Mouse (Mus musculus) MEL (cell line): ENCODE data around the gene Arpp19. TPM values are rescaled to one million over a fixed set of nuclear protein-coding genes. Genes with fewer than 3 reads are reported as not detected.

Experiments
- DNase-seq: peaks from one replicate; pipeline ENCODE4 v3.0.0; 2011; ENCODE audit warnings: low read depth, low spot score
- H3K27ac ChIP-seq: 2 replicates; pipeline ENCODE4 v1.5.1; 2012; ENCODE audit warnings: low read depth, mild to moderate bottlenecking, control low read depth, low read length, moderate library complexity; ENCODE audit not compliant: control insufficient read depth
- H3K27me3 ChIP-seq, 2 experiments: fragments of 150-350 bp in 1 of 2; sonication (generic) in 1 of 2; 2 replicates each; pipeline ENCODE4 v1.6.1; 2012; ENCODE audit warnings: low read length in 2 of 2, mild to moderate bottlenecking in 2 of 2, improper control_type of control experiment in 1 of 2, moderate library complexity in 1 of 2; ENCODE audit not compliant: insufficient read depth in 2 of 2, control insufficient read depth in 1 of 2
- H3K36me3 ChIP-seq, 2 experiments: 2 replicates each; pipeline ENCODE4 v1.6.1; 2012 to 2014; ENCODE audit warnings: low read length in 2 of 2, improper control_type of control experiment in 1 of 2, inconsistent platforms in 1 of 2, mild to moderate bottlenecking in 1 of 2; ENCODE audit not compliant: insufficient read depth in 2 of 2, control insufficient read depth in 1 of 2
- H3K4me1 ChIP-seq, 2 experiments: fragments of 150-350 bp in 1 of 2; sonication (generic) in 1 of 2; 2 replicates each; pipeline ENCODE4 v1.6.1; 2012; ENCODE audit warnings: low read length in 2 of 2, improper control_type of control experiment in 1 of 2, mild to moderate bottlenecking in 1 of 2; ENCODE audit not compliant: insufficient read depth in 2 of 2, control insufficient read depth in 1 of 2
- H3K4me3 ChIP-seq, 2 experiments: fragments of 150-350 bp in 1 of 2; sonication (generic) in 1 of 2; 2 replicates each; pipeline ENCODE4 v1.5.1; 2012; ENCODE audit warnings: low read depth in 2 of 2, low read length in 2 of 2, mild to moderate bottlenecking in 2 of 2, moderate library complexity in 2 of 2, control low read depth in 1 of 2, improper control_type of control experiment in 1 of 2; ENCODE audit not compliant: control insufficient read depth in 1 of 2, insufficient read depth in 1 of 2
- H3K79me2 ChIP-seq: 2 replicates; pipeline ENCODE4 v1.6.1; 2012; ENCODE audit warnings: mild to moderate bottlenecking, low read length, moderate library complexity; ENCODE audit not compliant: control insufficient read depth, poor library complexity, insufficient read depth
- H3K9ac ChIP-seq: 2 replicates; pipeline ENCODE4 v1.6.1; 2012; ENCODE audit warnings: low read depth, mild to moderate bottlenecking, control low read depth, low read length, moderate library complexity; ENCODE audit not compliant: control insufficient read depth, poor library complexity, severe bottlenecking
- H3K9me3 ChIP-seq: fragments of 150-350 bp; sonication (generic); replicated peaks from 2 replicates; pipeline ENCODE4 v1.6.1; 2012; ENCODE audit warnings: mild to moderate bottlenecking, low read length, improper control_type of control experiment, moderate library complexity; ENCODE audit not compliant: insufficient read depth
- BHLHE40 ChIP-seq: IDR thresholded peaks from 2 replicates; pipeline ENCODE4 v1.6.1; 2012; ENCODE audit warnings: low read depth, mild to moderate bottlenecking, inconsistent platforms, low read length, improper control_type of control experiment, borderline replicate concordance
- CHD1 ChIP-seq: IDR thresholded peaks from 2 replicates; pipeline ENCODE4 v1.6.1; 2012; ENCODE audit warnings: low read depth, mild to moderate bottlenecking, inconsistent platforms, low read length, improper control_type of control experiment
- CHD2 ChIP-seq: IDR thresholded peaks from 2 replicates; pipeline ENCODE4 v1.6.1; 2011; ENCODE audit warnings: low read length, improper control_type of control experiment
- CTCF ChIP-seq, 3 experiments: IDR thresholded peaks in 2 of 3; conservative IDR thresholded peaks in 1 of 3; 2 replicates each; pipeline ENCODE4 v1.5.1; 2011 to 2012; ENCODE audit warnings: low read length in 3 of 3, low read depth in 2 of 3, mild to moderate bottlenecking in 2 of 3, improper control_type of control experiment in 1 of 3, inconsistent platforms in 1 of 3, mixed read lengths in 1 of 3, moderate library complexity in 1 of 3; ENCODE audit not compliant: control insufficient read depth in 1 of 3, insufficient read depth in 1 of 3, poor library complexity in 1 of 3, severe bottlenecking in 1 of 3
- ELF1 ChIP-seq: IDR thresholded peaks from 2 replicates; pipeline ENCODE4 v1.6.1; 2014; ENCODE audit warnings: low read depth, mild to moderate bottlenecking, inconsistent platforms, low read length, improper control_type of control experiment, moderate library complexity
- EP300 ChIP-seq, 2 experiments: IDR thresholded peaks; 2 replicates each; pipeline ENCODE4 v1.6.1; 2011; ENCODE audit warnings: improper control_type of control experiment in 2 of 2, low read length in 2 of 2, low read depth in 1 of 2, mild to moderate bottlenecking in 1 of 2
- ETS1 ChIP-seq: IDR thresholded peaks from 2 replicates; pipeline ENCODE4 v1.6.1; 2012; ENCODE audit warnings: low read depth, mild to moderate bottlenecking, inconsistent platforms, low read length, improper control_type of control experiment, moderate library complexity
- GABPA ChIP-seq: IDR thresholded peaks from 2 replicates; pipeline ENCODE4 v1.6.1; 2012; ENCODE audit warnings: low read depth, mild to moderate bottlenecking, inconsistent platforms, low read length, improper control_type of control experiment, moderate library complexity
- GATA1 ChIP-seq: IDR thresholded peaks from 2 replicates; pipeline ENCODE4 v1.6.1; 2011; ENCODE audit warnings: low read depth, low read length, improper control_type of control experiment
- HCFC1 ChIP-seq: IDR thresholded peaks from 2 replicates; pipeline ENCODE4 v1.6.1; 2012; ENCODE audit warnings: low read depth, mild to moderate bottlenecking, inconsistent platforms, low read length, improper control_type of control experiment, moderate library complexity
- JUND ChIP-seq: IDR thresholded peaks from 2 replicates; pipeline ENCODE4 v1.6.1; 2011; ENCODE audit warnings: low read depth, mild to moderate bottlenecking, improper control_type of control experiment, low read length
- KAT2A ChIP-seq: conservative IDR thresholded peaks from 2 replicates; pipeline ENCODE4 v1.6.1; 2012; ENCODE audit warnings: low read depth, low read length, improper control_type of control experiment, inconsistent platforms
- MAX ChIP-seq: IDR thresholded peaks from 2 replicates; pipeline ENCODE4 v1.6.1; 2011; ENCODE audit warnings: low read length, improper control_type of control experiment
- MAZ ChIP-seq: IDR thresholded peaks from 2 replicates; pipeline ENCODE4 v1.6.1; 2012; ENCODE audit warnings: low read depth, mild to moderate bottlenecking, inconsistent platforms, low read length, improper control_type of control experiment
- MEF2A ChIP-seq: IDR thresholded peaks from 2 replicates; pipeline ENCODE4 v1.6.1; 2014; ENCODE audit warnings: low read depth, mild to moderate bottlenecking, inconsistent platforms, low read length, improper control_type of control experiment; ENCODE audit not compliant: poor library complexity, insufficient replicate concordance, severe bottlenecking; ENCODE audit errors: extremely low read depth
- MYB ChIP-seq: IDR thresholded peaks from 2 replicates; pipeline ENCODE4 v1.6.1; 2011; ENCODE audit warnings: mild to moderate bottlenecking, low read depth, low read length, improper control_type of control experiment
- NRF1 ChIP-seq: IDR thresholded peaks from 2 replicates; pipeline ENCODE4 v1.6.1; 2014; ENCODE audit warnings: low read depth, mild to moderate bottlenecking, inconsistent platforms, low read length, improper control_type of control experiment, moderate library complexity; ENCODE audit not compliant: poor library complexity, insufficient read depth, severe bottlenecking
- POLR2A ChIP-seq, 2 experiments: IDR thresholded peaks; 2 replicates each; pipeline ENCODE4 v1.6.1; 2011 to 2012; ENCODE audit warnings: low read length in 2 of 2, mild to moderate bottlenecking in 2 of 2, control low read depth in 1 of 2, improper control_type of control experiment in 1 of 2, low read depth in 1 of 2, moderate library complexity in 1 of 2; ENCODE audit not compliant: control insufficient read depth in 1 of 2, insufficient read depth in 1 of 2, poor library complexity in 1 of 2
- POLR2AphosphoS5 ChIP-seq: IDR thresholded peaks from 2 replicates; pipeline ENCODE4 v1.6.1; 2012; ENCODE audit warnings: low read depth, borderline replicate concordance, mild to moderate bottlenecking, inconsistent platforms, low read length, moderate library complexity, mixed read lengths
- RAD21 ChIP-seq: IDR thresholded peaks from 2 replicates; pipeline ENCODE4 v1.6.1; 2011; ENCODE audit warnings: mild to moderate bottlenecking, low read depth, low read length, improper control_type of control experiment
- SIN3A ChIP-seq: IDR thresholded peaks from 2 replicates; pipeline ENCODE4 v1.6.1; 2012; ENCODE audit warnings: low read length, improper control_type of control experiment, inconsistent platforms
- TBP ChIP-seq: IDR thresholded peaks from 2 replicates; pipeline ENCODE4 v1.8.0; 2011; ENCODE audit warnings: low read depth, low read length, improper control_type of control experiment
- TCF12 ChIP-seq: IDR thresholded peaks from 2 replicates; pipeline ENCODE4 v1.6.1; 2014; ENCODE audit warnings: low read depth, mild to moderate bottlenecking, inconsistent platforms, low read length, improper control_type of control experiment, moderate library complexity
- UBTF ChIP-seq: IDR thresholded peaks from 2 replicates; pipeline ENCODE4 v1.6.1; 2012; ENCODE audit warnings: low read depth, mild to moderate bottlenecking, inconsistent platforms, low read length, improper control_type of control experiment, moderate library complexity, borderline replicate concordance; ENCODE audit not compliant: insufficient read depth
- USF1 ChIP-seq: IDR thresholded peaks from 2 replicates; pipeline ENCODE4 v1.6.1; 2014; ENCODE audit warnings: low read depth, mild to moderate bottlenecking, inconsistent platforms, low read length, improper control_type of control experiment, moderate library complexity
- ZC3H11A ChIP-seq: IDR thresholded peaks from 2 replicates; pipeline ENCODE4 v1.6.1; 2012; ENCODE audit warnings: low read depth, mild to moderate bottlenecking, inconsistent platforms, low read length, improper control_type of control experiment
- ZKSCAN1 ChIP-seq: IDR thresholded peaks from 2 replicates; pipeline ENCODE4 v1.6.1; 2012; ENCODE audit warnings: low read depth, mild to moderate bottlenecking, inconsistent platforms, low read length, improper control_type of control experiment, moderate library complexity
- polyA plus RNA-seq, 2 experiments: library from polyadenylated mRNA; stranded (reverse) in 1 of 2; unstranded in 1 of 2; fragments of >175 nt in 1 of 2; fragments of >200 nt in 1 of 2; gene quantifications; 2 replicates each; pipeline versions ENCODE4 v1.2.1 to v1.2.4; 2012; ENCODE audit warnings: low replicate concordance in 2 of 2, low read depth in 1 of 2; ENCODE audit not compliant: insufficient read length in 2 of 2, insufficient read depth in 1 of 2, missing spikeins in 1 of 2
- total RNA-seq: library from RNA; depleted of rRNA; stranded (reverse); fragments of 300-350 nt; gene quantifications from 2 replicates; pipeline ENCODE4 v1.2.3, GENCODE M21; 2012

The Arpp19 gene
- total and polyA plus RNA-seq, 3 experiments, result 230 to 237 TPM; not detected in 1

DNA sequence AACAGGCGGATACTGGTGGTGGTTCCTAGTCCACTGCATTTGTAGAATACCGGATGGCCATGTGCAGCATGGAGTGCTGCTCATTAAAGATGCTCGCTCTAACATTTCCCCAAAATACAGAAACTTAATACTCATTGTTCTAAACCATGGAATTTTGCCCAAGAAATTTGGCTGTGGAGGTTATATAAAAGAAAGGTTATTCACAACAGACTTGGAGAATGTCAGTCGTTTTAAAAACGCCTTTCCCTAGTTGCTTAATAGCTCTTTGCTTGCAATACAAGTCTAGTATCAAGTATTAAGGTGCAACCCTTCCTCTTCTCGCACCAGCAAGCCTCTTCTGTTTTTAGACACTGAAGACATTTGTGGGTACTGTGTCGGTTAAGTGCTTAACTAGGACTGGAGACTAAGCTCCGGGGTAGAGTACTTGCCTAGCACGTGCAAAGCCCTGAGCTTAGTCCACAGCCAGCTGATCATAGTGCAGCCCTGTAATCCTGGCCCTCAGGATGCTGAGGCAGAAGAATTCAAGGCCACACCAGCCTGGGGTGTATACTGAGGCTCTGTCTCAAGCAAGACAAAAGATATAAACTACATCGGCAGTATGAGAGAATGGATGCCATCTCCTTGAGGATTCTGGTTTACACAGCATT is 42.7 kb upstream of the Arpp19 start:
- DNase-seq, result no peak
- Histone ChIP-seq H3K27ac (no peak overlapping the region), H3K36me3 (no peaks in the 10 kb centered on the region; a peak in 2 of 4 replicates), H3K9me3 (no peaks in the 10 kb centered on the region), H3K9ac (no peak overlapping the region), H3K4me3 (no peak overlapping the region), H3K4me1 (no peaks in the 10 kb centered on the region), H3K27me3 (no peaks in the 10 kb centered on the region), H3K79me2 (no peaks in the 10 kb centered on the region)
- no peak for TF ChIP-seq RAD21
- no peak for TF ChIP-seq KAT2A
- TF ChIP-seq JUND, result no peak
- TF ChIP-seq BHLHE40, result no peak
- no peak for TF ChIP-seq CTCF (IDR thresholded peaks at IDR 0.05 in 2 of 3, conservative IDR thresholded peaks at IDR 0.05 in 1 of 3; ENCODE audit: control insufficient read depth in 1 of 3, insufficient read depth in 1 of 3, low read depth in 2 of 3, low read length in 3 of 3, poor library complexity in 1 of 3, severe bottlenecking in 1 of 3)
- no peak for TF ChIP-seq GABPA
- no peak for TF ChIP-seq GATA1
- TF ChIP-seq POLR2AphosphoS5, result no peak
- no peak for TF ChIP-seq MYB
- no peak for TF ChIP-seq USF1
- TF ChIP-seq ELF1, result no peak
- no peak for TF ChIP-seq UBTF
- TF ChIP-seq CHD1, result no peak
- TF ChIP-seq SIN3A, result no peak
- no peak for TF ChIP-seq TBP
- TF ChIP-seq HCFC1, result no peak
- TF ChIP-seq TCF12, result no peak
- TF ChIP-seq EP300 (IDR thresholded peaks at IDR 0.05; ENCODE audit: low read depth in 1 of 2, low read length in 2 of 2), result no peak

GRCm38 (mm10) chr9:74996349-74996748 is 41.1 kb upstream of the Arpp19 start:
- H3K27me3 ChIP-seq, result no peaks in the 10 kb centered on the region
- no peaks in the 10 kb centered on the region; a peak in 2 of 4 replicates for H3K36me3 ChIP-seq
- H3K9ac ChIP-seq, result no peak overlapping the region
- H3K27ac ChIP-seq, result no peak overlapping the region
- no peak overlapping the region for H3K4me3 ChIP-seq
- TF ChIP-seq ZC3H11A, result no peak
- TF ChIP-seq POLR2A (IDR thresholded peaks at IDR 0.05; ENCODE audit: control insufficient read depth in 1 of 2, insufficient read depth in 1 of 2, low read depth in 1 of 2, low read length in 2 of 2, poor library complexity in 1 of 2), result no peak
- TF ChIP-seq TCF12, result no peak
- no peak for TF ChIP-seq CHD1
- no peak for TF ChIP-seq MAZ
- no peak for TF ChIP-seq ETS1
- TF ChIP-seq CHD2, result no peak
- TF ChIP-seq GATA1, result no peak
- TF ChIP-seq ZKSCAN1, result no peak
- TF ChIP-seq NRF1, result no peak
- no peak for TF ChIP-seq RAD21
- TF ChIP-seq MEF2A, result no peak
- TF ChIP-seq BHLHE40, result no peak
- TF ChIP-seq POLR2AphosphoS5, result no peak
- no peak for TF ChIP-seq JUND
- no peak for TF ChIP-seq MAX
- no peak for TF ChIP-seq GABPA
- no peaks in the 10 kb centered on the region for H3K79me2 ChIP-seq
- no peaks in the 10 kb centered on the region for H3K4me1 ChIP-seq
- H3K9me3 ChIP-seq, result no peaks in the 10 kb centered on the region
- peak; percentile 28 for DNase-seq
